Mouse (Mus musculus) thymus, adult 2 months (tissue): Measurements from ENCODE around the gene 2010003K11Rik. TPM values are rescaled to one million over a fixed set of nuclear protein-coding genes. Genes with fewer than 3 reads are reported as not detected.

Experiments used
- DNase-seq: peaks from one replicate; pipeline ENCODE4 v3.0.0; 2021
- H3K27ac ChIP-seq: fragments of 200-500 bp; 2 replicates; pipeline ENCODE4 v1.5.1; 2012; ENCODE audit warnings: low read length, control low read depth; ENCODE audit not compliant: control insufficient read depth, insufficient read depth
- H3K27me3 ChIP-seq: fragments of 200-500 bp; 2 replicates; pipeline ENCODE4 v1.6.1; 2012; ENCODE audit warnings: mild to moderate bottlenecking, low read length, moderate library complexity, mixed read lengths; ENCODE audit not compliant: control insufficient read depth, insufficient read depth
- H3K36me3 ChIP-seq: fragments of 200-500 bp; 2 replicates; pipeline ENCODE4 v1.6.1; 2012; ENCODE audit warnings: mild to moderate bottlenecking, low read length, moderate library complexity; ENCODE audit not compliant: control insufficient read depth, insufficient read depth
- H3K4me1 ChIP-seq: fragments of 200-500 bp; replicated peaks from 2 replicates; pipeline ENCODE4 v1.6.1; 2012; ENCODE audit warnings: low read length; ENCODE audit not compliant: control insufficient read depth, insufficient read depth
- H3K4me3 ChIP-seq: fragments of 200-500 bp; 2 replicates; pipeline ENCODE4 v1.5.1; 2012; ENCODE audit warnings: mild to moderate bottlenecking, low read length, control low read depth, moderate library complexity; ENCODE audit not compliant: control insufficient read depth, insufficient read depth
- CTCF ChIP-seq: fragments of 200-500 bp; IDR thresholded peaks from 2 replicates; pipeline ENCODE4 v1.5.1; 2012; ENCODE audit warnings: mild to moderate bottlenecking, control low read depth, low read length, moderate library complexity, borderline replicate concordance; ENCODE audit not compliant: control insufficient read depth, poor library complexity, insufficient read depth; ENCODE audit errors: extremely low read depth
- POLR2A ChIP-seq: fragments of 200-500 bp; IDR thresholded peaks from 2 replicates; pipeline ENCODE4 v1.6.1; 2012; ENCODE audit warnings: mild to moderate bottlenecking, low read length, control low read depth, moderate library complexity; ENCODE audit not compliant: control insufficient read depth, poor library complexity, insufficient read depth; ENCODE audit errors: extremely low read depth
- WGBS: fragments of 180-500 bp; shearing (Covaris S2); methylation state at CpG from one replicate; pipeline ENCODE4 v1.1.7; 2018; 5-methylcytosine and 5-hydroxymethylcytosine counted together
- polyA plus RNA-seq: library from polyadenylated mRNA; depleted of rRNA; stranded (reverse); fragments of >200 nt; gene quantifications from 2 replicates; pipeline ENCODE4 v1.2.3, GENCODE M21; 2012

2010003K11Rik gene
- polyA plus RNA-seq, 1 experiment: 0.90 TPM

DNA sequence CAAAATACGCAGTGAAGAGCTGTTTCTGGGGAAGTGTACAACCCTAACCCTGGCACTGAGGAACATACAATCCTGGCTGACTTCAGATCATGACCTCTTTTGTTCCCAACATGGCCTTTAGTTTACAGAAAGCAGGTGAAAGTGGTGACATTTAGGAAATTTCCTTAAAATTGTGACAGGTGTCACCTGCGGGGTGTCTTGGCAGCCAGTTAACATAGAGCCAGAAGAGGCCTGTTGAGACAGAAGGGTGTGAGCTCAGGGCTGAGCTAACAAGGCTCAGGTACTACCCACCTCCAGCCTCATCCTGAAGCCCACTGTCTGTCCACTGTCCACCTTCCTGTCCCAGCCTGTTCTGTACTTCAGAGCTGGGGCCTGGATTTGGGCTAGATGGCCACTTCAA is 18.3 kb downstream of the 2010003K11Rik start:
- TF ChIP-seq POLR2A (no peak), CTCF (no peak)
- H3K27ac ChIP-seq: no peak overlapping the region
- 94% methylated on average over 2 of the region's 2 CpGs for WGBS
- H3K4me3 ChIP-seq: no peak overlapping the region
- peaks cover 9% of the 10 kb centered on the region; the same call in 1 of the 2 replicates for H3K27me3 ChIP-seq
- no peaks in the 10 kb centered on the region for H3K36me3 ChIP-seq
- peaks cover 20% of the 10 kb centered on the region for H3K4me1 ChIP-seq
- no peak for DNase-seq

DNA sequence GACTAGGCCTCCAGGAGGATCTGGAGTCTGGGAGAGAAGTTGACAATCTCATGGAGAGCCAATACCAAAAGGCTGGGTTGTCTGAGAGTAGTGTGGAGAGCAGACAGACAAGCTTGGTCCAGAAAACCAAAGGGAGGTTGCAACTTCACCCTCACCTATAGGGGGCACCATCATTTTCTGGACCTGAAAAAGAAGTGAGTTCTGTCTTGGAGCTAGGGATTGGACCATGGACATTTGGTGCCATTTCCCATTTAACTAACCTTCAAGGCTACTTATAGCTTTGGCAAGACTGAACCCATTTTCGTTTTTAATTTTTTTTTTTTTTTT is 20.2 kb downstream of the 2010003K11Rik start:
- H3K36me3 ChIP-seq: no peaks in the 10 kb centered on the region
- peaks cover 25% of the 10 kb centered on the region for H3K4me1 ChIP-seq
- TF ChIP-seq POLR2A (no peak), CTCF (no peak)
- 15% methylated on average over 1 of the region's 1 CpGs for WGBS
- H3K27me3 ChIP-seq: peaks cover 9% of the 10 kb centered on the region; the same call in 1 of the 2 replicates
- H3K4me3 ChIP-seq: no peak overlapping the region
- no peak overlapping the region for H3K27ac ChIP-seq
- no peak for DNase-seq

- TF ChIP-seq POLR2A (no peak), CTCF (no peak)
- Histone ChIP-seq H3K36me3 (no peaks in the 10 kb centered on the region), H3K27me3 (peaks cover 9% of the 10 kb centered on the region; the same call in 1 of the 2 replicates), H3K4me1 (peaks cover 25% of the 10 kb centered on the region), H3K4me3 (peak within 1 kb of the TSS; percentile 1; the same call in 1 of the 2 replicates), H3K27ac (no peak within 1 kb of the TSS)
- WGBS: 24% methylated on average over 21 of the region's 21 CpGs
- DNase-seq: no peak
These were observed 20.8 kb downstream of the 2010003K11Rik start, which contains the start of gene Syt12 for GRCm38 (mm10) chr19:4477345-4478189. Gene Syt12, minus strand, starts transcription at chr19:4477447.

GRCm38 (mm10) chr19:4476601-4477257 is 21.7 kb downstream of the 2010003K11Rik start:
- H3K27me3 ChIP-seq: peaks cover 9% of the 10 kb centered on the region; the same call in 1 of the 2 replicates
- DNase-seq: no peak
- under 1% methylated on average over 70 of the region's 70 CpGs for WGBS
- TF ChIP-seq CTCF: no peak
- TF ChIP-seq POLR2A: no peak
- H3K27ac ChIP-seq: no peak overlapping the region
- peak overlapping the region; percentile 1; the same call in 1 of the 2 replicates for H3K4me3 ChIP-seq
- peaks cover 25% of the 10 kb centered on the region for H3K4me1 ChIP-seq
- H3K36me3 ChIP-seq: no peaks in the 10 kb centered on the region

- 57% methylated on average over 11 of the region's 11 CpGs for WGBS
These were observed 23.0 kb downstream of the 2010003K11Rik start for GRCm38 (mm10) chr19:4475224-4475925.

DNA sequence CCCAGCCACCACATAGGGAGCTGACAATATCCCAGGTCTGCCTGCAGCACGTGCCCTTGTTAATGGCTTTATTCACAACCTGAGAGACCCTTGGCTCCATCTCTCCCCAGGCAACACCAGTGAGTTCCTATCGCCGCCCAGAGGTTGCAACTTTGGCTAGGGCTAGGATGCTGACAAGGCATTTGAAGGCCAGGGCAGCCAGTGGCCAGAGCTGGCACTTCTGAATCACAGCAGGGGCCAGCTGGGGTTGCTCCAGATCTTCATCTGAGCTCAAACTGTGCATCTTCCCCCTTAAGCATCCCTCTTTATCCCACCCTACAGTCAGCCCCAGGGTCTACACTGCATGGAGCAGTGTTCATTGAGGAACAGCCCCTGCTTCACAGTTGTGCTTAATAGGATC is 23.6 kb downstream of the 2010003K11Rik start:
- peaks cover 25% of the 10 kb centered on the region for H3K4me1 ChIP-seq
- WGBS: 68% methylated on average over 3 of the region's 3 CpGs

More at GRCm38 (mm10) chr19:4475224-4475925, 23.0 kb downstream of the 2010003K11Rik start:
- Histone ChIP-seq H3K4me3 (no peak overlapping the region), H3K4me1 (peaks cover 25% of the 10 kb centered on the region), H3K27me3 (peaks cover 9% of the 10 kb centered on the region; the same call in 1 of the 2 replicates), H3K27ac (no peak overlapping the region), H3K36me3 (no peaks in the 10 kb centered on the region)
- no peak for TF ChIP-seq POLR2A
- no peak for TF ChIP-seq CTCF
- peak; percentile 44 for DNase-seq

More for the DNA sequence above, 23.6 kb downstream of the 2010003K11Rik start:
- TF ChIP-seq POLR2A: no peak
- Histone ChIP-seq H3K36me3 (no peaks in the 10 kb centered on the region), H3K4me3 (no peak overlapping the region), H3K27ac (no peak overlapping the region), H3K27me3 (peaks cover 9% of the 10 kb centered on the region; the same call in 1 of the 2 replicates)
- DNase-seq: no peak
